Mouse (Mus musculus): ENCODE measurements at regions not wholly inside any gene's neighbourhood (a gene's known extent, or its start where the extent isn't known, plus 50 kb on each side); places are given as distances from the start of the nearest gene placed in this dataset.
A peak's percentile ranks its signal among the peaks of the same experiment; 100 is the strongest.

DNA sequence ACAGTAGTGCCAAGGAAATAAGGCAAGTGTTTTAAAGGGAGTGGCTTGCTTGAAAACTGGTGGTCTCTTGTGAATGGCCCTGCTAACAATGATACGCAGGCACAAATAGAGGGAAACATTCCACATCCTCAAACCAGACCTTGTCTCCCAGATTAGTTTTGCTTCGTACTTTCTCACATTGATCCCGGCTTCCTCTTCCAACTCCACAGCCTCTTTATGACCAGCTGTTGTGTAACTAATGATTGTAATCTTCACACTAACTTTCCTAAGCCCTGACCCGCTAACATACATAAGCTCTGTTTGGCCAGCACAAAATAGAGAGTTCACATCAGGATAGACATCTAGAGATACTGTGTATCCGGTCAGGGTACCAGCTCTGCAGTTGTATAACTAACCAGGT lies 116.3 kb upstream of the Arhgap28 start:
- no peak for TF ChIP-seq CTCF (IDR thresholded peaks at IDR 0.05; ENCODE audit: low read depth)
- no peak overlapping the region for H3K4me2 ChIP-seq
- no peaks in the 10 kb centered on the region for H3K27me3 ChIP-seq (ENCODE audit: insufficient read depth, low read length)
- no peaks in the 10 kb centered on the region for H3K36me3 ChIP-seq (ENCODE audit: insufficient read depth)
- 0 out of 2 replicates have a peak overlapping the region, but pooled peaks have one; percentile 39 for H3K27ac ChIP-seq (ENCODE audit: low read depth)
- no peaks in the 10 kb centered on the region for H3K4me1 ChIP-seq (ENCODE audit: insufficient read depth)
- H3K9me3 ChIP-seq (ENCODE audit: low read depth, low read length): no peaks in the 10 kb centered on the region
- ATAC-seq (ENCODE audit: insufficient read depth) (no peak), DNase-seq (no peak)
- WGBS: 77% methylated on average over 5 of the region's 5 CpGs
- H3K9ac ChIP-seq: no peak overlapping the region
- no peak overlapping the region for H3K4me3 ChIP-seq (ENCODE audit: low read depth, low read length)

DNA sequence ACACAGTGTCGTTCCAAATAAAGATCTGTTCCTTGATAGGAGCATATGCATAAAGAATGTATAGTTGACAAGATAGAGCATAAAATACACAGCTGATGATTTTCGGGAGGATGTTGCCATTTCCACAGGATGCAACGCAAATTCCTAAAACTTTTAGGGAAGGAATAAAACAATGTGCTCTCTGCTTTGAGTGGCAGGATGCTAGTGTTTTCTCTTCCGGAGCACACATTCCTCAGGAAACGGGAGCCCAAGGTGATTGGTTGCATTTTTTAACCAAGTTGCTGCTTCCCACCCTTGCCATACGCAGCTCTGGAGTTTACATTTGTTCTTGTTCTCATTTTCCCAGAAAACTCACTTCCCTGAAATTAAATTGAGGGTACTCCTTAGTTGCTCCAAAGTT lies 116.8 kb upstream of the Arhgap28 start:
- Histone ChIP-seq H3K27me3 (ENCODE audit: insufficient read depth, low read length) (no peaks in the 10 kb centered on the region), H3K36me3 (ENCODE audit: insufficient read depth) (no peaks in the 10 kb centered on the region), H3K4me1 (ENCODE audit: insufficient read depth) (no peaks in the 10 kb centered on the region), H3K4me3 (ENCODE audit: low read depth, low read length) (no peak overlapping the region), H3K9me3 (ENCODE audit: low read depth, low read length) (no peaks in the 10 kb centered on the region), H3K4me2 (no peak overlapping the region), H3K27ac (ENCODE audit: low read depth) (peak overlapping the region; percentile 39; the same call in 1 of the 2 replicates), H3K9ac (no peak overlapping the region)
- WGBS: 53% methylated on average over 6 of the region's 6 CpGs
- no peak; the same call in 1 of the 2 replicates for ATAC-seq (ENCODE audit: insufficient read depth)
- peak; percentile 58 for DNase-seq
- TF ChIP-seq CTCF (IDR thresholded peaks at IDR 0.05; ENCODE audit: low read depth): no peak

- whole genome bisulfite sequencing: 46% methylated on average over 10 of the region's 10 CpGs
- H3K4me2 ChIP-seq: no peak overlapping the region
- H3K9ac ChIP-seq: no peak overlapping the region
- H3K36me3 ChIP-seq (ENCODE audit: insufficient read depth): no peaks in the 10 kb centered on the region
- H3K4me1 ChIP-seq (ENCODE audit: insufficient read depth): no peaks in the 10 kb centered on the region
- ATAC-seq (ENCODE audit: insufficient read depth): no peak
- H3K27me3 ChIP-seq (ENCODE audit: insufficient read depth, low read length): no peaks in the 10 kb centered on the region
- H3K9me3 ChIP-seq (ENCODE audit: low read depth, low read length): no peaks in the 10 kb centered on the region
- H3K4me3 ChIP-seq (ENCODE audit: low read depth, low read length): no peak overlapping the region
- no peak overlapping the region for H3K27ac ChIP-seq (ENCODE audit: low read depth)
- peak; percentile 26 for DNase-seq
- TF ChIP-seq CTCF (IDR thresholded peaks at IDR 0.05; ENCODE audit: low read depth): no peak
These were observed 130.5 kb upstream of the Arhgap28 start for GRCm38 (mm10) chr17:68134373-68134772.

DNA sequence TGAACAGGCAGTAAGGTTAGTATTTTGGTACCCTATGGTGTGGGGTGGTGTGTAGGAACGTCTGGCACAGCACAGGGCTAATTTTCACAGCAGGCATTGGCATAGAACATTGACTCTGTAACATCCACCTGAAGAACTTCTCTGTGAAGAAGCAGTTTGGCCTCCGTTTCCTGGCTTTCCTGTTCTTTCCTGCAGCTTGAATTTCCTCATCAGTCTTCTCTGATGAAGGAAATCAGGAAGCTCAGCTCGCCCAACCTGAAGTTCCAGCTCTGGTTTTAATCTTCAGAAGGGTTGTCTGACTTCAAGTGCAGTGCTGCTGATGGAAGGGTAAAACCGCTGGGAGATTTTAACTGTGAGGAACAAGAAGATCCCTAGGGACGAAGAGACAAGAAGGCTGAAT lies 131.5 kb upstream of the Arhgap28 start:
- no peaks in the 10 kb centered on the region for H3K4me1 ChIP-seq (ENCODE audit: insufficient read depth)
- TF ChIP-seq CTCF (IDR thresholded peaks at IDR 0.05; ENCODE audit: low read depth): no peak
- H3K9me3 ChIP-seq (ENCODE audit: low read depth, low read length): no peaks in the 10 kb centered on the region
- no peak overlapping the region for H3K4me3 ChIP-seq (ENCODE audit: low read depth, low read length)
- DNase-seq (no peak), ATAC-seq (ENCODE audit: insufficient read depth) (no peak)
- no peaks in the 10 kb centered on the region for H3K27me3 ChIP-seq (ENCODE audit: insufficient read depth, low read length)
- no peak overlapping the region for H3K4me2 ChIP-seq
- H3K36me3 ChIP-seq (ENCODE audit: insufficient read depth): no peaks in the 10 kb centered on the region
- 51% methylated on average over 5 of the region's 5 CpGs for WGBS
- H3K9ac ChIP-seq: no peak overlapping the region
- H3K27ac ChIP-seq (ENCODE audit: low read depth): no peak overlapping the region

DNA sequence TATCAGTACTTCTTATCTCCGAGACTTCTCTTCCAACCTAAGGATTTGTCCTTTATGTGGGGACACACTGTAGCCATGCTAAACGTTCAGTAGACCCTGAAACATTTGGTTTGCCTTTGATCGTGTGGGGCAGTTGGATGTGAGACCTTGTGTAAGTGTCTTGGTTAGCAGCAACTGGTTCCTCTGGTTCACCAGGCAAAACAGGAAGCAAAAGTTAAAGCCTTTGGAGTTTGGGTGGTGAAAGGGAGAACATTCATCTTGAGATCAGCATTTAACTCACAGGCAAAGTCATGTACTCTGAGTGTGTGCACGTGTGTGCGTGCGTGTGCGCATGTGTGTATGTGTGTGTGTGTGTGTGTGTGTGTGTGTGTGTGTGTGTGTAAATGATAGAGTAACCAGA lies 130.3 kb upstream of the L3mbtl4 start:
- H3K4me2 ChIP-seq: no peak overlapping the region
- no peak overlapping the region for H3K4me3 ChIP-seq (ENCODE audit: low read depth, low read length)
- no peaks in the 10 kb centered on the region for H3K27me3 ChIP-seq (ENCODE audit: insufficient read depth, low read length)
- H3K9ac ChIP-seq: no peak overlapping the region
- H3K4me1 ChIP-seq (ENCODE audit: insufficient read depth): no peaks in the 10 kb centered on the region
- no peaks in the 10 kb centered on the region for H3K9me3 ChIP-seq (ENCODE audit: low read depth, low read length)
- 84% methylated on average over 7 of the region's 7 CpGs for WGBS
- ATAC-seq (ENCODE audit: insufficient read depth) (no peak), DNase-seq (no peak)
- H3K27ac ChIP-seq (ENCODE audit: low read depth): no peak overlapping the region
- no peak for TF ChIP-seq CTCF (IDR thresholded peaks at IDR 0.05; ENCODE audit: low read depth)
- no peaks in the 10 kb centered on the region for H3K36me3 ChIP-seq (ENCODE audit: insufficient read depth)

GRCm38 (mm10) chr17:68149237-68149792 lies 124.3 kb upstream of the L3mbtl4 start:
- Histone ChIP-seq H3K4me1 (ENCODE audit: insufficient read depth) (no peaks in the 10 kb centered on the region), H3K9ac (no peak overlapping the region), H3K9me3 (ENCODE audit: low read depth, low read length) (no peaks in the 10 kb centered on the region), H3K36me3 (ENCODE audit: insufficient read depth) (no peaks in the 10 kb centered on the region), H3K27ac (ENCODE audit: low read depth) (no peak overlapping the region), H3K4me3 (ENCODE audit: low read depth, low read length) (no peak overlapping the region), H3K27me3 (ENCODE audit: insufficient read depth, low read length) (no peaks in the 10 kb centered on the region), H3K4me2 (no peak overlapping the region)
- 89% methylated on average over 10 of the region's 10 CpGs for WGBS
- no peak for TF ChIP-seq CTCF (IDR thresholded peaks at IDR 0.05; ENCODE audit: low read depth)
- no peak for DNase-seq
- no peak for ATAC-seq (ENCODE audit: insufficient read depth)

DNA sequence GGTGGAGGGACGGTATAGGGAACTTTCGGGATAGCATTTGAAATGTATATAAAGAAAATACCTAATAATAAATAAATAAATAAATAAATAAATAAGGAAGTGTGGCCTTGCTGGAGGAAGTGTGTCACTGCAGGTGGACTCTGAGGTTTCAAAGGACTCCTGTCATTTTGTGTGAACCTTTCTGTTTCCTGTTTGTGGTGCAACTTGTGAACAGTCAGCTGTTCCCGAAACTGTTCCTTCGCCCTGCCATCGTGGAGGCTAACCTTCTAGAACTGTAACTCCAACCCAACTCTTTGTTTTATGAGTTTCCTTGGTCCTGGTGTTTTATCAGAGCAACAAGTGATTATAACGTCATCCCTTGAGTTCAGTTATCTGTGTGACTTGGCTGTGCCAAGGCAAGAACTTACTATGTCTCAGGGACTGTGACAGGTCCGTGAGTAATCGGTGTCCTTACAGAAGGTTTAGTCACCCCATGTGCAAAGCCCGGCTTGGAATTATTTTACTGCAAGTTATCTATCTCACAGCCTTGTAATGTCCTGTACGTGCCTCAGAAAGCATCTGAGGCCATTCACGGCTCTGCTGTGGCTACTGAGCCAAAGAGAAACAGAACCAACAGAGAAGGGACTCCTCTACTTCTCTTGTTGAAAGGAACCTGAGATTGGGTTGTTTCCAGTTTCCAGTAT lies 121.0 kb upstream of the L3mbtl4 start:
- no peak overlapping the region for H3K4me2 ChIP-seq
- 78% methylated on average over 11 of the region's 11 CpGs for WGBS
- H3K9ac ChIP-seq: no peak overlapping the region
- H3K9me3 ChIP-seq (ENCODE audit: low read depth, low read length): no peaks in the 10 kb centered on the region
- DNase-seq (no peak), ATAC-seq (ENCODE audit: insufficient read depth) (no peak)
- peaks cover 5% of the 10 kb centered on the region for H3K4me1 ChIP-seq (ENCODE audit: insufficient read depth)
- H3K4me3 ChIP-seq (ENCODE audit: low read depth, low read length): no peak overlapping the region
- no peaks in the 10 kb centered on the region for H3K27me3 ChIP-seq (ENCODE audit: insufficient read depth, low read length)
- no peak overlapping the region for H3K27ac ChIP-seq (ENCODE audit: low read depth)
- no peak for TF ChIP-seq CTCF (IDR thresholded peaks at IDR 0.05; ENCODE audit: low read depth)
- H3K36me3 ChIP-seq (ENCODE audit: insufficient read depth): no peaks in the 10 kb centered on the region
